Mouse (Mus musculus): Measurements from ENCODE around the gene Ccdc36.

The Ccdc36 gene

GRCm38 (mm10) chr9:108378234-108378633 is 50.0 kb downstream of the Ccdc36 start:
- no peak for DNase-seq (ENCODE audit: low spot score in 2 of 2)

Data from heart, adult 9 months (tissue).